Mouse (Mus musculus) central nervous system, embryonic 14 days (tissue): ENCODE results near the gene Gfm2. TPM values are rescaled to one million over a fixed set of nuclear protein-coding genes. Genes with fewer than 3 reads are reported as not detected.

Experiments used
- polyA plus RNA-seq: library from polyadenylated mRNA; depleted of rRNA; stranded (reverse); fragments of >200 nt; gene quantifications from 2 replicates; pipeline ENCODE4 v1.2.3, GENCODE M21; 2012; rRNA removed

Gene Gfm2
- 33.2 and 34.7 TPM in 2 replicates for polyA plus RNA-seq

DNA sequence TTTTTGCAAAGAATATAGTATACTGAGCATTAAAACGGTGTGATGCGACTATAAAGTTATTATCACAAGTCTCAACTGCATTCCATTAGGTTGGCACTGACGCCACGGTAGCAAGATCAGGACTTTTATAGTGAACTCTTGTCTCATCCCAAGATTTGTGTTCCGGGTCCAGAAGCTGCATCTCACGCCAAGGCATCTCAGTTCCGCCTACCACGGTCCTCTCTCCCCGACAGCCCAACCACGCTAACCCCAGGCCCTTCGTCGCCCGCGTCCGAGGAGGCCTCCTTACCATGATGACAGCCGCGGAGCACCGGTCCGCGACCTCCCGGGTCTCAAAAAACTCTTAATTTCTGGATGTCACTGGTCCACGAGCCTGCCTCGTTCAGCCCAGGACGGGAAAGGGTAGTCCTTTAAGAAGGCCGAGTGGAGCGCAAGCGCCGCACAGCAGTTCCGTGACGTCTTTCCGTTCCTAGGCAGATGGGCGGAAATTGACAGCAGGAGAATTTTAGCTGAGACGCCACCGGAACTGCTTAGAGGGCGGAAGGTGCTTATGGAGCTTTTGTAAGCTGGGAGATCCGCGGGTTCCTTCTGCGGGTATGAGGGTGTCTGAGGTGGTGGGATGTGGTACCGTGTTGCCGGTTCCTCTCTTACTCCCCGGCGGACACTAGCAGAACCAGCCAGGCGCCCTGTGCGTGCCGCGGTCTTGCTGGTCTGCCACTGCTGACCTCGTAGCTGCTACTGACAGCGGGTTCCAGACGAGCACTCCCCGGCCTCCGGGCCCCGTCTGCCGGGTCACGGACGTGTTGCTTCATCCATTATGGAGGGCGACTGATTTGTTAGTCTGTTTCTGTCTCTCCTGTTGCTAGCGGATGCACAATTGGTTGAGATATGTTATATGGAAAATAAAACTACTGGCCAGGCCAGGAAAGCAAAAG lies at the start of gene Gfm2, which contains the start of gene Nsa2:
Gene Gfm2 (plus strand): TSS at position 472 of the 935 bp plus-strand sequence.
Gene Nsa2 (minus strand): TSS at position 472 of the 935 bp plus-strand sequence.

GRCm38 (mm10) chr13:97099187-97099852 lies 38.4 kb upstream of the Gfm2 start, which contains the start of gene Gm6169:
Gm6169 (minus strand) TSS chr13:97099237.

GRCm38 (mm10) chr13:97197932-97198562 lies 60.3 kb downstream of the Gfm2 start, which contains the start of gene Hexb:
Hexb (minus strand) TSS chr13:97198357.

Other genes starting within 250 kb of the Gfm2 start
- 0.12 and 0.19 TPM in 2 replicates for gene Gcnt4, start 213.2 kb upstream of the Gfm2 start, polyA plus RNA-seq
- gene 1700029F12Rik, start 103.6 kb upstream of the Gfm2 start, polyA plus RNA-seq: not detected in 2 replicates
- 11.0 and 11.7 TPM in 2 replicates for gene Fam169a, start 70.7 kb upstream of the Gfm2 start, polyA plus RNA-seq
- gene Gm6169, start 38.7 kb upstream of the Gfm2 start, polyA plus RNA-seq: 0.49 and 0.96 TPM in 2 replicates
- 97.1 and 109 TPM in 2 replicates for gene Nsa2, start within 50 bp of the Gfm2 start, polyA plus RNA-seq
- gene Hexb, start 60.4 kb downstream of the Gfm2 start, polyA plus RNA-seq: 24.8 and 28.4 TPM in 2 replicates
- gene Enc1, start 103.2 kb downstream of the Gfm2 start, polyA plus RNA-seq: 214 and 261 TPM in 2 replicates